Mouse (Mus musculus) adrenal gland, postnatal 25 days (tissue): Measurements from ENCODE around the gene Clpb. TPM values are rescaled to one million over a fixed set of nuclear protein-coding genes. Genes with fewer than 3 reads are reported as not detected.
"Not testable (repeated sequence)": the region's sequence is repeated elsewhere in the genome, so short reads cannot be mapped to it uniquely, and the experiment has no call there.

Source experiments
- DNase-seq: peaks from one replicate; pipeline ENCODE4 v3.0.0; 2021; ENCODE audit warnings: mixed read lengths
- long read RNA-seq: library from polyadenylated mRNA; stranded (forward); transcript quantifications from one replicate; pipeline ENCODE4 v2.0.0, GENCODE M21; 2021
- total RNA-seq: library from RNA; stranded (reverse); gene quantifications from 2 replicates; pipeline ENCODE4 v1.2.3, GENCODE M21; 2021

Gene Clpb
- 68.3 and 75.5 TPM in 2 replicates for total RNA-seq
- long read RNA-seq, full-length matches to known transcripts: 239 of 272 reads
- long read RNA-seq, partial matches to known transcripts: 20 of 272 reads
- long read RNA-seq, other reads (novel, unspliced or antisense): 13 of 272 reads

DNA sequence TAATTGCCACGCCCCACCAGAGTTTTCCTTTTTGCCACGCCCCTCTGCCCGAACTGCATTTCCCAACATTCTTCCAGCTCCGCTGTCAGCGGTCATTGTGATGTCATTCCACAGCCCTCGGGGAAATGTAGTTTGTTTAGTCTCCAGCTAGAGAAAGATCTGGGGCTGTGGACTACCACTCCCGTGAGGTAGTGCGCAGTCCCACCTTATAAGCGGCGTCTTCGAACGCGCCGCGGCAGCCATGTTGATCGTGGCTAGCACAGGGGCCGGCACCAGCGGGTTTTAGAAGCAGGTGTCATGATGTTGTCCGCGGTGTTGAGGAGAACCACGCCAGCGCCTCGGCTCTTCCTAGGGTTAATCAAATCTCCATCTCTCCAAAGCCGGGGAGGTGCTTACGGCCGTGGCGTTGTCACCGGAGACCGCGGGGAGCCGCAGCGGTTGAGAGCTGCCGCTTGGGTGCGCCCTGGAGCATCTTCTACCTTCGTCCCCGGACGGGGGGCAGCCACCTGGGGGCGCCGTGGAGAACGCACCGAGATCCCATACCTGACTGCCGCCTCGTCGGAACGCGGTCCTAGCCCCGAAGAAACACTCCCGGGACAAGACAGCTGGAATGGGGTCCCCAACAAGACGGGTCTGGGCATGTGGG lies at the start of gene Clpb:
Clpb (plus strand) TSS at position 120 of the 646 bp plus-strand sequence.
- peak; percentile 81 for DNase-seq

DNA sequence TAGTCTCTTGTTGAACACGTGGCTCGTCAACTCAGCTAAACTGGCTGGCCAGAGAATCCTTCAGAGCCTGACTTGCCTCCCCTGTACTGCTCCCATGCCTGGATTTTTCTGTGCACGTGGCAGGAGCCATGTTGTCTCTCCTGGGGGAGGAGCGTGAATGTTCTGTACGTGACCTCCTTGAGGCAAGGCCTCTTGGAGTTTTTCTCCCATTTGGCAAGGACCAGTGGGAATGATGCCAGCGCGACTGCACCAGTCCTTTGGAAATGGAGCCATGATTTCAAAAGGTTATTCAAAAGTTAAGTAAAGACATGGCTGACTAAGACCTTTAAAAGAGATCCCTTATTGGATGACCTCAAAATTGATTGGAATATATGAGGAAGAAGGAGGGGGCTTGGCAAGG lies 48.0 kb upstream of the Clpb start:
- peak; percentile 66 for DNase-seq

DNA sequence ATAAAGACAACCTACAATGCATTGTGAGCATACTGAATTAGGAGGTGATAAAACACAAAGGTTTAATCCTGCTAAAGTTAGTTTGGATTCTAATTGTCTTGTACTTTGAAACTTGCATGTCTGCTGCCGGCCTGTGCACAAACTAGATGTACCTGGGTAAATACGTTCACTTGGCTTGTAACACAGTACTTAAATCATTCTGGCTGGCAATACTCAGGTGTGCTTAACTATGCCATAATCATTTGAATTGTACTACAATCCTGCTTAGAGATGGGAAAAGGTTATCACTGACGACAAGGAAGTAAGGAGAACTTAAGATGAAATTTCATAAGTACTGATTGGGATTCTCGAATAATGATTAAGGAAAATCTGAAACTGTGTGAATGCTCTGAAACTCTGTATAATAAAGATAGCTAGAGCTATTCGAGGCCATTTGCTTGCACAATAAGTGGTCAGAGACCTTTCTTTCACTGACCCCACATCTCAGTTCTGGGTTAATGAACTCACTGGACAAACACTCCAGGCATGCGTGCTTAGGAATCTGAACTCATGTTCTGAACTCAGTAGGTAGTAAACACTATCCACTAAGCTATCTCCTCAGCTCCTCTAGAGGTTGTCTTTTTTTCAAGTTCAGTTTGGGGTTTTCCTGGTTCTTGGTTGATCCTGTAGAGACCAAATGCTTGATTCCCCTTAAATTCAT lies 47.1 kb upstream of the Clpb start:
- no peak for DNase-seq

DNA sequence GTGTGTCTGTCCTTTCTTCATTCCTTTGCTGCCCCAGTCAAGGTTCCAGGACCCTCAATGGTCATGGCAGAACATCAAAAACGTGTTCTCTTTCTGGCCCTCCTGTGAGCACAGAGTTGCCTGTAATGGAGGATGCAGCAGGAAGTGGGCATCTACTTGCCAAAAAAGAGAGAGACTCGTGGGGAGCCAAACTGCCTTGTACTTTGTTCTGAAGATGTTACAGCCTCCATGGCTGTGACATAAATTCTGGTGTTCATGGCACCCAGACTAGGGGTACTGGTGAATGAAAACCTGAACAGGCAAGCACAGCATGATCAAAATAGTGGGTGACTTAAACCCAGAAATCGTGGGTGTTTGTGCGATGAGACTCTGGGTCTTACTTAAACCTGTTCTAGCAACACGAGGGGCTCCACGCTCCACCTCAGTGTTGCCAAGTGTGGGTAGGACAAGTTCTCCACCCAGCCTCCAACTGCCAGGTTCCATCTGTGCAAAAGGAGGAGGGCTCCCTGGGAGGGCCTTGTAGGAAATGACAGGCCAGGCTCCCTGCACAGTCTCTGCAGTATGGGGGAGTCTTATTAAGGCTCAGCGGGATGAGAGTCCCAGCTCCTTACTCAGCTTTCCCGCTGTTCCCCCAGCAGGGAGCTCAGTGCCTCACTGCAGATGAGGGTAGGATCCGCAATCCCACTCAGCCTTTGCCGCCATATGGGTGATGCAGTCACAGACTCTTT lies 45.8 kb upstream of the Clpb start:
- DNase-seq: no peak

DNA sequence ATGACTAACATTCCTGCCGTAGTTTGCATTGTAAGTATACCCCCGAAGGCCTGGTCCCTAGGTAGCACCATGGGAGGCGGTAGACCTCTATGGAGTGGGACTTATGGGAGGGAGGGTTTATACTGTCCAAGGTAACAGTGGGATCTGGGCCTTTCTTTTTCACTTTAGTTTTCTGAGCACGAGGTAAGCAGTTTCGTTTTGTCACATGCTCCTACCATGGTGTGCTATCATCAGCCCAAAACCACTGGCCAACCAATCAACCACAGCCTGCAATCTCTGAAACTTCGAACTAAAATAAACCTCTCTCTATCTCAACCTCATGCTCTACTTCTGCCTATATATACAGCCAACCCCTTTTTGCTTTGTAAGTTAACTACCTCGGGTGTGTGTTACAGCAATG lies 45.2 kb upstream of the Clpb start:
- DNase-seq: no peak

DNA sequence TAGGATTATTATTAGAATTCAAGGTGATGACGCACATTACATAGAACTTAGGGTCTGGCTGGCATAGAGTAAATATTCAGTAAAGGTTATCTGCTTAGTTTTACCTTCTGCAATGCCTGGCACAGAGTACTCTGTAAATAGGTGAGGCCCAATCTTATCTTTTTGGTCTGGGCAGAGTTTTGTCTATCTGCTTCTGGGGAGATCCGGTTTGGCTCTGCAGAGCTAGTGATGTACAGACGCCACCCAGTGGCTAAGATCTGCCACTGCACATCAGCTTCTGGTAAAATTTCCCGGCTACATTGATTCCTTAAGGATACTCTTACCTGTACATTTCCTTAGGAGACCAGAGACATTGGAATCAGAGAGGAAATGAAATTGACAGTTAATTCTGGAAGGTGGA lies 43.1 kb upstream of the Clpb start:
- DNase-seq: peak; percentile 37

DNA sequence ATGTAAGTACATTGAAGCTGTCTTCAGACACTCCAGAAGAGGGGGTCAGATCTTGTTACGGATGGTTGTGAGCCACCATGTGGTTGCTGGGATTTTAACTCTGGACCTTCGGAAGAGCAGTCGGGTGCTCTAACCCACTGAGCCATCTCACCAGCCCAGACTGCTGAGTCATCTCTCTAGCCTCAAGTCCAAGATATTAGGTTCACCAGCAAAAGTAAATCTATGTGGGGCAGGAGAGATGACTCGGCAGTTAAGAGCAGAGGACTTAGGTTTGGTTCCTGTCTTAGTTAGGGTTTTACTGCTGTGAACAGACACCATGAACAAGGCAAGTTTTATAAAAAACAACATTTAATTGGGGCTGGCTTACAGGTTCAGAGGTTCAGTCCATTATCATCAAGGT lies 41.6 kb upstream of the Clpb start:
- DNase-seq: not testable (repeated sequence)

DNA sequence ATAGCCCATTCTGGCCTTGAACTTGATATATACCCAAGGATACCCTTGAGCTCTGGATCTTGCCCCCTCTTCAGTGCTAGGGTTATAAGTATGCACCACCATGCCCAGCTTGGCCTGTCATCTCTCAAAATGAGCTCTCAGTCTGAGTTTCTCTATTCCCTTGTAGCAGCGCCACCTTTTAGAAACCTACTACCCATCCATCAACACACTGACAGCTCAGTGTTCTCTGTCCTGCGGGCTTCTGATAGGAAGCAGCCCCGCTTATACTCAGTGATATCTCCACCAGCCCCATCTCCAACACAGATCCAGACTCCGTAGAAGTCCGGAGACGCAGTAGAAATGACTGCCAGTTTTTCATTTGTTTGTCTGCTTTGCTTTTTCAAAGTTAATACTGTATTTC lies 39.1 kb upstream of the Clpb start:
- no peak for DNase-seq

DNA sequence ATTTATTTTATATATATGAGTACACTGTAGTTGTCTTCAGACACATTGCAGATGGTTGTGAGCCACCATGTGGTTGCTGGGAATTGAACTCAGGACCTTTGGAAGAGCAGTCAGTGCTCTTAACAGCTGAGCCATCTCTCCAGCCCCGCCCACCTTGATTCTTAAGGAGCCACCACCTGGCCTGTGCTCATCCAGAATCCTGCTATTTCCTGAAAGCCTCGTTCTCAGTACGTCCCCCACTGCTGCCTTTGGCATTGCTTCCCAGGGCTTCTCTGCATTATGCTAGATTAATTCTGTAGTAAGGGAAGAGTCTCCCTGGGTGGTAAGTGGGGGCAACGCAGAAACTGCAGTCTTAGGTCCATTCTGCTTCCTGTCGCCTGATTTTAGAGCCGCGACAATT lies 36.3 kb upstream of the Clpb start:
- not testable (repeated sequence) for DNase-seq

DNA sequence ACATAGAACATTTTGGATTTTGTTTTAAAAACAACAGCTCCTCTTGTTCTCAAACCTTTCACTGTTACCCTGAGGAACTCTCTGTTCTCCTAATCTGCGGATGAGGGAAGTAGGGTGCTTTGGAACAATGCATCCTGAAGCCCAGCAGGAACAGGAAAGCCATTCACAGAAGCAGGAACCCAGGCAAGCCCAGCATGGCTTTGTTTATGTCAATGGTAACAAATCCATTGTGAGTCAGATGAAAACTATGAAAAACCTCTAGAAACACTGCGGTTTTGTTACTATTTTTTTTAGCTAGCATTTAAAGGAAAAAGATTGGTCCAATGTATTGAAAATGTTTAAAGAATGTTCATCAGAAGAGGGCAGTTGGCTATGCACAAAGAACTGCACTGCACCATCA lies 35.0 kb upstream of the Clpb start:
- no peak for DNase-seq

DNA sequence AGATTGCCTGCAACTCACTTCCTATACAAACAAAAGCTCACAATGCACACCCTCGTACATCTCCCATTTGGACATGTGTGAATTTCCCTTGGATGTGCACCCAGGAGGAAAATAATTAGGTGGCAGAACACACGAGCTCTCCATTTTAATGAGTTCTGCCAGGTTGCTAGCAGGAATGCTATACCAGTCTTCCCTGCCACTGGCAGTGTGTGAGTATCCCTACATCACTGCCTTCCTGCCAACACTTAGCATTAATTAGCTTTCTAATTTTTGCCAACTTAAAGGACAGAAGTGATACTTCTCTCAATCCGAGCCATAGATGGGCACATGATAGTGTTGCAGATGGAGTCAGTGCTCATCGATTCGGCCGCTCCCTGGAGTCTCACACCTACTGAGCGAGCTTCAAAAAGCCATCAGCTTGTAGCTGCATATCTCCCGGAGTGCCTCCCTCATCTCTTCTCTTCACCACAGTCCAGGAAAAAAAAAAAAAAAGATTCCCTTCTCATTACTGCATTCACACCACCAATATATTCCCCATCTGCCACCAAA lies 29.7 kb upstream of the Clpb start:
- DNase-seq: no peak

DNA sequence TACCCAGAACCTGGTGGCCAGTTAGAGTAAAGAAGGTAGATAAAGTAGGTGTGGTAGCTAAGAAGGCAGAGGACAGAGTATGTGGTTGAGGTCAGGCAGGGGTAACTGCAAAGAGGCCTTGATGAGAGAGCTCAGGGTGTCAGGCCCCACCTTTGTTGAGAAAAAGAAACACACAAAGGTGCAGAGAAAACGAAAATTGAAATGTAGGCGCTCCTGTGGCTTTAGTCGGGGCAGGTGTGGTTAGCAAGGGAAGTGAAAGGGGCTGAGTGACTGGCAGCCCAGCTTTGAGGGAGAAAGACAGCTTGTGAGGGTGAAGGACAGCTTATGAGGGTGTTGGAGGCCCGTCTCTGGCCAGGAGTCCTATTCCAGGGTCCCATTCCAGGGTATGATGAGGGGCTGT lies 28.9 kb upstream of the Clpb start:
- no peak for DNase-seq

DNA sequence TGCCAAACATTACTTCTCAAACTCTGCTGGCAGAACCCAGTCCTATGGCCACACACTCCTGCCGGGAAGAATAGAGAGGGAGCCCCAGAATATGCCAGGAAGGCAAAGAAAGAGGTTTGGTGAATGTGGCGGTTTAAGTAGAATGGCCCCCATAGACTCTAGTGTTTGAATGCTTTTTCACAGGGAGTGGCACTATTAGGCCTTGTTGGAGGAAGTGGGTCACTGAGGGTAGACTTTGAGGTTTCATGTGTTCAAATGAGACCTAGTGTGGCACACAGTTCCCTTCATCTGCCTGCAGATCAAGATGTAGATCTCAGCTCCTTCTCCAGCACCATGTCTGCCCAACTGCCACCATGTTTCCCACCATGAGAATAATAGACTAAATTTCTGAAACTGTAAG lies 27.4 kb upstream of the Clpb start:
- no peak for DNase-seq

DNA sequence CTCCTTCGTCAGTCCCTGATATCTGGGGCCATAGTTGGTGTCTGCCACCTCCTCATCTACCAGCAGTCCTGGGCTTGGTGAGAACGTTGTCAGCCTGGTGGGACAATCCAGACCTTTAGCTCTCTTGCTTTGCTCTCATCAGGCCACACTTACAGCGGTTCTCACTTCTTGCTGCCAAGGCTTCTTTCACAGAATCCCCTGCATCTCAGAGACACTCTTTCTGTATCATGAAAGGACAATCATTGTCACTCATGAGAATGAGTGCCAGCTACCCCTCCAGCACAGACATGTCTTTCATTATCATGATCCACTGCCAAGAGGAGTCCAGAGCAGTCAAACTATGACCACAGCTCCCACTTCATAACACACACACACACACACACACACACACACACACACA lies 19.6 kb upstream of the Clpb start:
- DNase-seq: no peak

DNA sequence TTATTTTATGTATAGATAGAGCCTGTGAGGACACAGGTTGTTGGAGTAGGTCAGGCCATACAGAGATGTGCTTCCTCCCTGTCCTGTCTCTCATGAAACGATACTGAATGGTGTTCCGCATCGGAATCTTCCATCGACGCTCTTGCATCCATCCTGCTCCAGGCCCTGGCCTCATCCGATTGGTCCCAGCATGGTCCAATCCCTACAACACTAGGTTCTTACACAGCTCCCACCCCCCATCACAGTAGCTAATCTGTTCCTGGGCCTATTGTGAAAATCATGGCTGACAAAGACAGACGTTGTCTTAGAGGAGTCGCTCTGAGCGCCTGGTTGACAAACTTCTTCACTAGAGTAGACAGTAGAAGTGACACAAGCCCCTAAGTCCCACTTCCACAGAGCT lies 13.7 kb upstream of the Clpb start:
- no peak for DNase-seq

DNA sequence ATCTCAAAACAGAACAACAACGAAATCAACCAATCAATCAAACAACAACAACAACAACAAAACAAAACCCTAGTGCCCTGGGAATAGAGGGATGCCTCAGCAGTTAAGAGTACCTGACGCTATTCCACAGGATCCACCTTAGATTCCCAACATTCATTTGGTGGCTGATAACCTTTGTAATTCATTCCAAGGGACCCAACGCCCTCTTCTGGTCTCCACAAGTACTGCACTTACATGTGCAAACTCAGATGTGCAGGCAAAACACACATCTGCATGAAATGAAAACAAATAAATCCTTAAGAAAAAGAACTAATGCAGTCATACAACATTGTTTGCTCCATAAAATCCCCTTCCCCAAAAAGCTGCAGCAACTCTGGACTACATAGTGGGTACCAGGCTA lies 12.9 kb upstream of the Clpb start:
- DNase-seq: no peak

DNA sequence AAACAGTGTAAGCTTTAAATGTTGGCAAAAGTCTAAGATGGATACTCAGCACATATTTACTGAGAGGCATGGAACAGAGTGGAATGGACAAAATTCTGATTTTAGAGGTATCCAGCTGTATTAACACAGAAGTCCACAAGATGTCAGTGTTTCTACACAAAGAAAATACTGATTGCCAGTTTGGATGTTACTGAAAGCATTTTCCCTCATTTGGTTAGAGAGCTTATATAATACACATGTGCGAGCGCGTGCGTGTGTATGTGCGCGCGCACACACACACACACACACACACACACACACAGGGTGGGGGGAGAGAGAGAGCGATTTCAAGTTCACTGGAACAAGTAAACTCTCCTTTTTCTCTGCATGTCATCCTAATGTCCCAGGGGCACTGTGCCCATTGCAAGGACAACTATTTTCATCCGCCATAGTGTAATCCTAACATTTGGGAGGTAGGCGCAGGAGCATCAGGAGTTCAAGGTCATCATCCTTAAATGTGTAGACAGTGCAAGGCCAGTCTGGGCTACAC lies 9.7 kb upstream of the Clpb start:
- no peak for DNase-seq

DNA sequence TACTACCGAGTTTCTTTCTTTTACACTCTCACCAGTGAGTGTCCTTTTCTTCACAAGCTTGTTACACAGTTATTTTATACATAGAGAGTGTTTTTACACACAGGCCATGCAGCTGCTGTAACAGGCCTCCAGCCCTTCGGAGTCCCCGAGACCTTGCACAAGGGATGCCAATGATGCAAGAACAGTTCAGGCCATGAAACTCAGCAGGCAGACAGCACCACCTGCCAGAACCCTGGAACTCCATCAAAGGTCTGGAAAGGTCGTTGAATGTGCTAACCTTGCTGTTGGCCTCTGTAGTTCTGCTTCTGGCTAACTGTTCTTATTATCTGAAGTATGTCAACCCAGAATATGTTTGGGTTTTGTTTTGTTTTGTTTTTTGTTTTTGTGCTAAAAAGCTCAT lies 8.5 kb upstream of the Clpb start:
- no peak for DNase-seq

DNA sequence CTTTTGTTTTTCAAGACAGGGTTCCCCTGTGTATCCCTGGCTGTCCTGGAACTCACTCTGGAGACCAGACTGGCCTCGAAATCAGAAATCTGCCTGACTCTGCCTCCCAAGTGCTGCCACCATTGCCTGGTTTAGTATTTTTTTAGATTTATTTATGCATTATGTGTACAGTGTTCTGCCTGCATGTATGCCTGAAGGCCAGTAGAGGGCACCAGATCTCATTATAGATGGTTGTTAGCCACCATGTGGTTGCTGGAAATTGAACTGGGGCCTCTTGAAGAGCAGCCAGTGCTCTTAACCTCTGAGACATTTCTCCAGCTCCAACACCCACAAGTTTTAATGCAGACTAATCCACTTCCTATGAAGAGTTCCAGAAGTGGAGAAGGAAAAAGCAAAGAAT lies 1.4 kb upstream of the Clpb start:
- DNase-seq: no peak

DNA sequence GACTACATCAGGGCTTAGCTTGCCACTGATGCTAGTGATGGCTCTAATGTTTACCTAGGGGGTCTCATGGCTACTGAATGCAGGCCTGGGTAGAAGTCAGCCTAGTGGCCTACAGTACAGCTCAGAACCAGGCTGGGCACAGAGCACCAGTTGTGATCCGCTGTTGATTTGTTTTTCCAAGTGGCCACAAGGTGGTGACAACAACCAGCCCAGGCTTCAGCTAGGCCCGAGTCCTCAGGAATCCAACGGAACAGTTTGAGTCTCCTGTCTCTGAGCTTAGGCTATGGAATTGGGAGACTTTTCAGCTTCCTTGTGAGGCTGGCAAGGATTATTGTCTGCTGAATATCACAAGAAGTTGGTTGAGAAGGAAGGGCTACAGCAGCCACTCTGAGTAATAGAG lies 3.1 kb downstream of the Clpb start:
- DNase-seq: peak; percentile 36

DNA sequence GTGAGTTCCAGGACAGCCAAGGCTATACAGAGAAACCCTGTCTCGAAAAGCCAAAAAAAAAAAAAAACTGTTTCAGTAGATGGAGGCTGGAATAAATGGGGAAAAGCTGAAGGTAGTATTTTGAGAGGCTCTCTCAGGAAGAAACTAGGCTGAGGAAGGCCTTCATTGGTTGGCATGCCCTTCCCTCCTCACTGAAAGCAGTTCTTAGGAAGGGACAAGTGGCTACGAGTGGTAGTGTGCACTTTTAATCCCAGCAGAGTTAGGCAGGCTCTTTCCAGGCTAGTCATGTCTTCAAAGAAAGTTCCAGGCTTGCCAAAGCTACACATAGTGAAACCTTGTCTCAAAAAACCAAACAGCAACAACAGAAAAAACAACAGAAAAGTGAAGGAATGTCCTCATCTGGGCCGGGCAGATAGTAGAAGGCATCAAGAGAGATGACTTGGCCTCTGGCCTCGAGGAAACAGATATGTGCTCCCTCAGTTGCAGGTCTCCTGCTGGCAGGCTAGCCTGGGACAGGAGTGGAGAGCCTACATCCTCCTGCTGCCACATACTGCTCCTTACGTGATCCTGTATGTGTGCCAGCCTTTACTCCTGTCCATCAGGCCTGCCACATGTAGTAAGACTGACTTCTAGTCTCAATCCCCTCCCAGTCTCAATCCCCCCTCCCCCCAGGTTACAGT lies 8.3 kb downstream of the Clpb start:
- DNase-seq: no peak

DNA sequence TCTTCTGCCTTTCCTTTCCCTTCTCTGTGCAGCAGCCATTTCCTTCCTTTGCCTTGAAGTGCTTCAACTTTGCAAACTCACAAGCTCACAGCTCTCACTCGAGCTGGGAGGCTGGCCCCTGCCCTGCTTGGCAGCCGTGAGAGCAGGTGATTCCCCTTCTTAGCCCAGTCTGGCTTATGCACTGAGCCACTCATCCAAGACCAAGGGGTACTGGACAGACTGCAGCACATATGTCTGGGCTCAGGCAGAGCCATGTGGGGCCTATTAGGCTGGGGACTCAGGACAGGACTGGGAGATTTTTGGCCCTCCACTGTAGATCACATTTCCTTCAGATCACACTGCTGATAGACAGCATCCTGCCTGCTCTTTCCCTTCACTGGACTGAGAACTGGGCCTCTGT lies 10.1 kb downstream of the Clpb start:
- DNase-seq: peak; percentile 14
